Mouse (Mus musculus): ENCODE measurements around the gene Vps13d. TPM values are rescaled to one million over a fixed set of nuclear protein-coding genes. Genes with fewer than 3 reads are reported as not detected.

The Vps13d gene
- total RNA-seq, 4 experiments from 2014 or later: 76.7 to 88.3 (median 79.4) TPM

DNA sequence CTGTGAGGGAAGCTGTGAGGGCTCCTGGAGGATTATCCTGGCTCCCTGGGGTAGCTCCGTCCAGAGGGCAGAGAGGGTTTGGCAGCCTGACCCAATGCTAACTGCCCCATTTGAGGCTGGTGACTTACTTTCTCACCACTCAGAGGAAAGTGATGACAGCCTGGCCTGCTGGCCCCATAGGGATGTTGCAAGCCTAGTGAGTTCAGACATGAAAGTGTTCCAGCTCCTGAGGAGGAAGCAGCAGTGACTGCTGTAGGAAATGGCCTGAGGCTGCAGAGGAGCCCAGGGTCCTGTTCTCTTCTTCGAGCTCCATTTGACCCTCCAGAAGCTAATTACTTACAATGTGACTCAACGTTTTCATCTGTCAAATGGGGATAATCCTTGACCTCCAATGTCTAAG is 157.8 kb downstream of the Vps13d start:
- no peak for DNase-seq (ENCODE audit: low spot score)

DNA sequence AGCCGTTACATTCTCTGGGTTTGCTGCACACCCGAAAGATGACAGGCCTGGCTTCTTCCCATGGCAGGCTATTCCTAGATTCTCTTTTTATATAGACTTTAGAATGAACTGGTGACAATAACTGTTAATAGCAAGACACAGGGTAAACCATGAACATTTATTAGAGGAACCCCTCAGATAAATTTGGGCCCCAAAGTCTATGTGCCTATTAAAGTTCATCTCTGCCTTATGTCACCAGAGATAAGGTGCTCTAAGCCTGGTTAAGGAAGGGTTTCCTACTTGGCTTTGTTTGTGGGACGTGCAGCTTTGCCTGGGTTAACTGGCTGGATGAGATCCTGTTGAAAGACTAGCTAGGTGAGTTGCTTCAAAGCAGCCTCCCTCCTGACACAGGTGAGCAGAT is 159.4 kb downstream of the Vps13d start:
- DNase-seq (ENCODE audit: low spot score): no peak

DNA sequence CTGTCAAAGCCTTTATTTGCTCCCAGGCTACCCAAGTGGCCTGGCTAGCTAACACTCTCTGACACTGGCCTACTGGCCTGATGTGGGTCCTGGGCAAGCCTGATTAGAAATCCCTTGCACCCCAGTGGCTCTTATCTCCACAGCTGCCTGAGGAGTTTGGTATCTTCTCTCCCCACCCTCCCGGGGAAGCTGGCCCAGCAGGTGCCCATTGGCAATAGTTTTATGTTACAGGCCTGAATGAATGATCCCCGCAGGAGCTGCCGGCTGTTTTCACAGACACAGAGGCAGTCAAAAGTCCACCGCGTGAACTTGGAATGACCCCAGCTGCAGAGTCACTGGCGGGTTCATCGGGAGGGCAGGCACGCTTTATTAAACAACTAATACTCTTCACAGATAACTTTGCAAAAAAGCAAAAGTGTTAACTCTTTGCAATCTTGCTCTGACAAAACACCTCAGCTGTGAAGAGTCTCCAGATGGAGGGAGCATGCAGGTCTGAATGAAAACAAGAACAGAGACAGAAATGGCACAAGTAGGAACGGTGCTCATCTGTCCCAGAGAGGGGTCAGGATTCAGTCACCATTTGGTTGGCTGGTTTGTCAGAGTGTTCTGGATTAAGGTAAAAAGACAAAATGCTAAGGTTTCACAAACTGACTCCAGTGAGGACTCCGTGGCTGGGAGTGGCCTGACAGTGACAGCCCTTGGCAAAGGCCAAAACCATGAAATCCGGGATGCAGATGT is 160.1 kb downstream of the Vps13d start:
- no peak for DNase-seq (ENCODE audit: low spot score)

DNA sequence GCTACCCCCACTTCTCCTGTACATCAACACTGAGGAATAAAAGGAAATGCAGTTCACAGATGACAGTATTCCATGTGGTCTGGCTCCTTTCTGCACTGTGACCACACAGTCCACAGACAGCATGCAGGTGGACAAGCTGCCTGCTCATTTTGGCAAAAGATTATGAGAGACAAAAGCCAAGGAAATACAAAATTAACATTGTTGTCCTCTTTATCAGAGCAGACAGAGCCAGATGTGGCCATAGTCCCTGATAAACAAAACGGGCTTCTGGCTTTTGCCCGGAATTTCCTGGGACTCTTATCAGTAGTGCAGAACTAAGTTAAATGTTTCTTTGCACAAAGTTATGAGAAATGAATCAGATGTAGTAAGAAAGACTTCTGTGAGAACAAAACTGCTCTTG is 161.4 kb downstream of the Vps13d start:
- DNase-seq (ENCODE audit: low spot score): no peak

DNA sequence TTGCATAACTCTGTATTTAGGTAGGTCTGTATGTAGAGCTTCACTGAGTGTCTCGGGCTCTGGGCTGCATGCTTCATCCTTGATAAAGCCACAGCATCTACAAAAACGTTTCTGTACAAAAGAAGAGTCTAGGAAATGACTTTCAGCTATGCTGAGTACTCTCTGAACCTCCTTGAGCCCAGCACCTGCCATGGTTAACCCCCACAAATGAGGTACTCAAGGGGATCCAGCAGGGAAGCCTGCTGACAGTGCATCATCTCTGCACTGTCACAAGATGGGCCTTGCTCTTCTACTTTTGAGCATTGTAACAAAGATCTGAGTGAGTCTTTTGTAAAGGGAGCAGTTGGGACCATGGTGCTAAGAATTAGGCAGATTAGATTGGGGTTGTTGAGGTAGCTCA is 162.2 kb downstream of the Vps13d start:
- DNase-seq (ENCODE audit: low spot score): no peak

DNA sequence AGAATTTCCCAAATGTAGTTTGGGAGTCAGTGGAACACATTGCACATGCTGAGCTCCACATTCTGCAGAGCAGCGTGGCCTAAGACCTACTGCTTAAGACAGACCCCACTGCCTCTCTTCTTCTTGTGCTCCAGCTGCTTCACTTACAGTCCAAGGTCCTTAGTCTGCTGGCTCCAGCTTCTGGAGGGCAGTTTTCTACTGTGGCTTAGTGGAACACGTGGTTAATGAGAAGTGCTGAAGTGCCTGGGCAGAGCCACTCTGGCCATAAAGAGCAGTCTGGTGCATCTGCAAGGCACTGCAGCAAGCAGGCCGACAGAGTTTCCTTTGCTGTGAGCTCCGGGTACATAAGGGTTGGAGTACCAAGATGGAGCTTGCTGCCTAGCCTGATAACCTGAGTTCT is 163.3 kb downstream of the Vps13d start:
- no peak for DNase-seq (ENCODE audit: low spot score)

DNA sequence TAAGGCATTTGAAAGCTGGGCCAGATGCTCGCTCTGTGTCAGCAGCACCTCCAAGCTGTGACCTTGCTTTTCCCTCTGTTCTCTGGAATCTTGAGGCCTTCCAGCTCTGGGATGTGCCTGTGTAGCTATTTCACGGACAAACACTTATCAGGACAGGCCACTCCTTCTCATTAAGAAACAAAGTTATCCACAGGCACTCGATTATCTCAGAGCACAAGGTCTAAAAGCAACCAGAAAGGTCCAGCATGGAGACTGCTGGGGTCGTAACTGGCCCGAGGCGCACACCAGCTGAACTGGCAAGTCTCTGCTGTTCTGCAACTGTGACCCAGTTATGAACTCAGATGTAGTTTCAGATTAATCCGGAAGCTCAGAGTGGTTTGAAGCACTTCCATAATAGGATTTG is 168.4 kb downstream of the Vps13d start:
- no peak for DNase-seq (ENCODE audit: low spot score)

DNA sequence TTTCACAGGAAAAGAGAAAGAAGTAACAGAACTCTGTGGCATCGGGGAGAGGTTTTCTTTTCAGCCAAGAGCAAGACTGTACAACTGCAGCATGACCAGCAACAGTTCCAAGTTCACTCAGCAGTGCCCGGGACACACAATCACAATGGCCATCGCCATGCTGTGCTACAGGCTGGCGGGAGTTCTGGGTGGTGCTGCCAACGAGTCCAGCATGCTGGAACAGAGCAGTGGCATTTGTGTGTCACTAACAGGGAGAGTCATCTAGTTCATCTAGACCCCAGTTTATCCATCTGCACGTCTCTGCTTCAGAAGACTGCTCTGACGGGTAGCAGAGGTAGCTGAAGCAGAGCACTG is 169.4 kb downstream of the Vps13d start:
- DNase-seq (ENCODE audit: low spot score): no peak

DNA sequence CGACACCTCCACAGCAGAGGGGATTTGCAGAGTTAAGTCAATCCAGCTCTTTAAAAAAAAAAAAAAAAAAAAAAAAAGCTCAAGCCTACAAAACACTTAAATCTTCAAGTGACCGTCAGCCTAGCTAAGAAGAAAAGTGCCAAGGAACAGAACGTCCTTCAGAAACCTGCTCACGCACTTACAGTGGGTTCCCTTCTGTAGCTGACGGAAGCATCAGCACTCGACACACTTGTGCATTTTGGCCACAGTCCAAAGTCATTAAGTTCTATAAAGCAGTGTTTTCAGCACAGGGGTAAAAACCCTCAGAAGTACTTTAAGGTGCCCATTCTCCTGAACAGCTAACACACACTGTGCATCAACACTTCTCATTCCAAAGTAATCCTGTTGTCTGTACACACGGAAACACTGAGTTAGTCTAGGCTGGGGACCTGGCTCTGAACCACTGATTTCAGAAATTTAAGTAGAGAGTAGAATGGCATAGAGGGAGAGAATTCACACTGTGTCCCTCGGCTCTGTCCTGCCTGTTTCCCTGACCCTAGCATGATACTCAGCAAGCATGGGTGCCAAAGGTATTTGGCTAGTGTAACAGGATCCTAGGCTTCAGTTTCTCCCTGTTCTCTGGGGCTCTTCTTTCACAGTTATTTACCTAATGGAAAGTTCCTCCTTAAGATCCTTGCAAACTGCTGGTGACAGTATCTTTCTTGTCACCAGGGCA is 170.0 kb downstream of the Vps13d start:
- no peak for DNase-seq (ENCODE audit: low spot score)

DNA sequence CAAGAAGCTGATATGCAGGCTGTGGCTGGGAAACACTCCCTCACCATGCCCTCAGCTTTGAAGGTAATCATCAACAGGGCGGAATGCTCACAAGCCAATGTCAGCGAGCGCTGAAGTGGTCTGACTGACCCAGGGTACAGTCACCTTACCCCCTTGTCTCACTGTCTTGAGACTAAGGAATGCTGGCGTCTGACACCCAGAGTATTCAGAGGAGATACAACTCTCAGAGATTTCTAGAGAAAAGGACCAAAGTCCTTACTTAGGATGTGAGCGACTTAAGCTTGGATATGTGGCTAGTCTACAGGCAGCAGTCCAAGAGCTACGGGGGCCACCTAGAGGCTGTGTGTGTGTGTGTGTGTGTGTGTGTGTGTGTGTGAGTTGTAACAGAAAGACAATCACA is 170.9 kb downstream of the Vps13d start:
- DNase-seq (ENCODE audit: low spot score): no peak

DNA sequence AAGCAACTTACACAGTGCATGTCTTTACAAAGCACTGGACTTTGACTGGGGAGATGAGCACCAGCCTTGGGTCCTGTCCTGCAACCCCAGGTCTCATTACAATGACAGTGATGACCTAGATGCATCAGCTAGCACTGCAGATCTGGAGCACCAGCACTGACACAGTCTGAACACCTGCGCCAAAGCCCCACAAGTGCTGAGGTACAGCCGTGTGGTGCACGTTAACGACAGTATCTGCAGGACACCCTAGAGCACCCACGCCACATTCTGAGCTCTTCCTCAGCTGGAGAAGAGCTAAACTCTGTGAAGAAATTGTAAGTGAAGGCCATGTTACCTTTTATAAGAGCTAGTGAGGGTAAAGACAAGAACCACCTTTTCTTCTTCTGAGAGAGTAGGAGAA is 172.0 kb downstream of the Vps13d start:
- DNase-seq (ENCODE audit: low spot score): no peak

DNA sequence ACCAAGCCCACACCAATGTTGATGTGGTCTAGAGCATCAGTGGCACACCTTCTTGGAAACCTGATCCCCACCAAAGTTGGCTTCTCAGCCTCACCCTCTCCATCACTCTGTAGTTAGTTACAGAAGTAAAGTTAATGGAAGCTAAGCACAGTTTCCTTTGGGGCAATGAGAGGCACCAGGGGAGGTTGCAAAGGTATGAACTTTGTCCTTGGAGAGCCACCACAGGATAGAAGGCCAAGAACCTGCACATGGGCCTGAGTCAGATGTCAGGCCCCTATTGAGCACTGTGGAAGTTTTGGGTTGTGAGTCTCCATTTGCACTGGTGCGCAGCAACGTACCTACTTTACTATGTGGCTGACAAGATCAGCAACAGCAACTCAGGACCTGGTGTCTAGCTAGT is 172.6 kb downstream of the Vps13d start:
- DNase-seq (ENCODE audit: low spot score): no peak

DNA sequence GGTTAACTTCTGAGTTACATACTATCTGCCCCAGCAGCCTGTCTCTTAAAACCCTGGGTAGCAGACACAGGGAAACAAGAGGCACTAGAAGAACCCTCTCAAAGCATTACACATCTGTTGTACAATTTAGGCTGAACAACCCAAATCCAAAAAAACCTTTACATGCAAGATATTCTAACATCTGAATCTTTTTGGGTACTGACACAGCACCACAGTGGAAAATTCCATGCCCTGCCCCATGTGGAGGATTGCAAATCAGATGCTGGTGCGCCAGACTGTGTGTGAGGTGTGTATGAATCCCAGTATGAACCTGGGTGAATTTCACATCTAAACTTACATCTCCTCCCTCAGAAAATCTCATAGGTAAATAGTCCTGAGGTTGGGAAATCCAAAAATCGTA is 174.4 kb downstream of the Vps13d start:
- DNase-seq (ENCODE audit: low spot score): no peak

DNA sequence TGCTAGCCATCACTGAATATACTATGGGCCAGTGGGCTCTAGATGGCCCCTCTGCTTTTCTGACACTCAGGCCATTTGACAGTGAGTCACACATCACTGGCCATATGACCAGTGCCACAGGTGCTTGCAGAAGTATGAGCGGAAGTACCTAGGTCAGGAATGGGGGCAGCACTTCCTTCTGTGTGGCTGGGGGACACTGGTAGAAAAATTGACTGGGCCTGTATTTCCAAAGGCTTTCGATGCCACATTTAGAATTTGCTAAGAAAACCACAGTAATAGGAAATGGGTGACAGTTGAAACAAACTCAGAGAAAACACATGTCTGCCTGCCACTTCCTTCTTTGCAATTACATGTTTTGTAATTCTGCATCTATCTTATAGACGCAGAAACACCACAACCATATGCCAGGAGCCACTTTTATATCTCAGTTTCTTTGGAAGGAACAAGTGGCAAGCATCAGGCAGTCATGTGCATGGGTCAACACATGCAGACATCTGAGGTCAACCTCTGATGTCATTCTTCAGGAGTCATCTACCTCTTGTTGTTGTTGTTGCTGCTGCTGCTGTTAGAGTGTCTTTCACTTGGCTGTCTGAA is 175.6 kb downstream of the Vps13d start:
- no peak for DNase-seq (ENCODE audit: low spot score)

DNA sequence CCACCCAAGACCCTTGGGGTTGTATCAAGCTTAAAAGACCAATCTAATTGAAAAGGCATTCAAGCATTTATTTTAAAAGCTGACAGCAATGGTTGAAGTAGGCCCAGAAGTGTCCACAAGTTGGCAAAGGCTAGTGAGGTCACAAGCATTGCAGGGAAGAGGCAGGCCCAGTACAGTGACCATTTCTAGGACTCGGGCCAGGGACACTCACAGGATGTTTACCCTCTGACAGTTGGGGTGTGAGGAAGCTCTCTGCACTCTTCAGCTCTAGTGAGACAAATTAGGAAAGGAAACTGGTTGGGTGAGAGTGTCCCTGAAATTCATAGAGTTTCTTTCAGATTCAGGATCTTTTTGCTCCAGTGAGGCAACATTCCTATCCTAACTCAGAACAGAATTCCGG is 177.1 kb downstream of the Vps13d start:
- peak; percentile 90 for DNase-seq (ENCODE audit: low spot score)

DNA sequence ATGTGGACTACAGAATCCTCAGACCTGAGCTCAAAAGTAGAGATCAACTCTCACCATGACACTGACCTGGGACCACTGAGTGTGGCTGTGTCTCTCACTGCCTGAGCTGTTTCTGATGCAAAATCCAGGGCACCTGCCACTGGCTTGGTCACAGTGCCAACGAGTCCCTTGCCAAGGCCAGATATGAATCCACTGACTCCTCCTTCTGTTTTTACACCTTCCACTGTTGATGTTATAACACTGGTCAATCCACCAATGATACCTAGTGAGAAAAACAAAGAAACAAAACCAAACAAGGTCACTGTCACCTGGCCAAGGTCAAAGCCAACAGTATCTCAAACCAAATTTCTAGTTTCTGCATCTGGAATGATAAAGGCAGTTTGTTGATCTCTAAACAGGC is 178.1 kb downstream of the Vps13d start:
- no peak for DNase-seq (ENCODE audit: low spot score)

DNA sequence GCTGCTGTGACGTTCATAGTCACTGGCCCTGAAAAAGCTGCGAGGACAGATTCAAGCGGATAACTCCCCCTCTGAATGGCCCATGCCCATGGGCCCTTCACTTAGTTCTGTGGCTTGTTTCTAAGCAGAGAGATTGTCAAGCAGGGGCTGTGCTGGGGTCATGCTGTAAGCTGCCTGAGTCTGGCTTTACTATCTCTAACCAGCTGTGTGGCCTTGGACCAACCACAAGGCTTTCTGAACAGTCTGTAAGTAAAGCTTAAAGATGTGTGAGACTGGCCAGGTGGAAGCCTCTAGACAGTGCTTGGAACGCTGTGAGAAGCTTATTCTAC is 180.2 kb downstream of the Vps13d start:
- no peak for DNase-seq (ENCODE audit: low spot score)

DNA sequence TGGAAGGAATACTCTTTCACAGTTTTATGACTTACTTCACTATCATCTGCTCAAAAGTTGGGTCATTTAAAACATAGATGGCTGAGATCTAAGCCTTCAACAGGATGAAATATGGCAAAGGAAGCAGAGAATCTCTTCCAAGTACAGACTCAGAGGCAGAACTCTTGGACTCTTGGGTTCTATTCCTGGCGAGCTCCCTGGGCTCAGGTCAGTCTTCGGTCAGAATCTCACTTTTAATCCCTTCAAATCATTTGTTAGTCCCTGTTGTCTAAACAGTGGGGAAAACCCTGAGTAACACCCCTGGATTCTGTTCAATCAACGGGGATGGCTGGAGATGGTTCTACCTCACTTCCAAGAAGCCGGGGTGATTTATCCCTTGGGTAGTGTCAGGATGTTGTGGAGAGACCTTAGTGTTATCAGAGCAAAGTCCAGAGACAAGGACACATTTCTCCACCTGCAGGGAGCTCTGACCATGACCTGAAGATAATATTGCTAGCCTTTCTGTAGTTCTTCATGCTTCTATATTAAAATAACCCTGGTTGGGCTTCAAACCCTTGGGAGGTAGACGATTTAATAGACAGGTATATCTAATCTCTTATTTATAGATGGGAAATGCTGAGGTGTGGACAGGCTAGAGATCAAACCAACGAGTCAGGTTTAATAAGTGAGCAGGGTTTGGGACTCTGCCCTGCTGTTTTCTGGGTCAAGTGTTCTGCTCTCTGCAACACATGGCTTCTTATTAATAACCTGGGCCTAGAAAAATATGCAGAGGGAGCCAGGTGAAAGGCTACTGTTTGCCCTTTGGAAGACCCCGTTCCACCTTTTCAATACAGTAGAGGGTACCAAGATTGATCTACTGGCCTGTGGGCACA is 180.8 kb downstream of the Vps13d start:
- no peak for DNase-seq (ENCODE audit: low spot score)

DNA sequence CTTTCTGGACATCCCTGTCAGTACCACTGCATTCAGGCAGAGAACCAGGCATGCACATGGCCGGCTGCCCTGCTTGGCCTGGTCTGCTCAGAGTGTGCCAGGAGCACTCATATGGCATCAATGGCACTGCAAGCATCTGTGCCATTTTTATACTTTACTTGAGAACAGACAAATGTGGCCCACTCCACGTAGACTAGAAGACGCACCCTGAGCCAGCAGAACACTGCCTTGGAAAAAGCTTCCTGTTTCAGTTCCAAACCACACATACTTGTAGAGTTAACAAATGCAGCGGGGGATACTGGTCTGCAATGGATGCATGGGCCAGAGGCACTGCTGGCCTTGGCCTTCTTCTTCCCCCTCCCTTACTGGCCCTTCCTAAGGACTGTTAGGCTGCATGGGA is 181.6 kb downstream of the Vps13d start:
- DNase-seq (ENCODE audit: low spot score): no peak

DNA sequence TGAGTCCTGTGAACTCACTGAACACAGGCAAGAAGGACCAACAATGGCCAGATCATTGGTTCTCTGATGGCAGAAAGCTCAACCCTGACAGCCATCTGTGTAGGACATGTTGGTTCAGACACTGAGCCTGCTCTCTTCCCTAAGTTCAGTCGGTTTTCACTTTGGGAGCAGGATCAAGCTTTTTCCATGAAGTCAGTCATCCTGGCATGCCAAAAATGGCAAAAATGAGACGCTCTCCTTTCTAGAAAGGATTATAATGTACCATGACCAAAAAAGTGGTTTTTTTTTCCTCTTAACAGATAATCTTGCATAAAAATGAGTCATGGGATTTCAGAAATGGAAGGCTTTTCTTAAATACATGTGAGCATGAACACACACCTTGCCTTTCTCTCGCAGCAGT is 183.6 kb downstream of the Vps13d start:
- no peak for DNase-seq (ENCODE audit: low spot score)

DNA sequence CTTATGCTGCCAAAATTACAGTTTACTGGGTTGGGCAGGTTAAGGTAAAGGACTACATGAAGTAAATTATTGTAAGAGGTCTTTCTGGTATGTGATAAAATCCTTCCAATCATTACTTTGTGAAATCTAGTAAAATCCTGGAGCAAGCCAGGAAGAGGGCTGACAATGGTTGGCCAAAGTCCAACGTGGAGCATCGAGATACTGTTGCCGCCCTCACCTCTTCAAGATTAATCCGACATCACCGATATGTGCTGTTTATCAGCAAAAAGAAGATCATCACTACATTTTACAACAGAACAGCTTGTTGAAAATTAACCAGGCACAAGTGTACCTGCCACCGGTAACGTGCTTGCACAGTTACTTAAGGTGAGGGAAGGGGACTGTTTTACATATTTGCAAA is 184.9 kb downstream of the Vps13d start:
- DNase-seq (ENCODE audit: low spot score): no peak

DNA sequence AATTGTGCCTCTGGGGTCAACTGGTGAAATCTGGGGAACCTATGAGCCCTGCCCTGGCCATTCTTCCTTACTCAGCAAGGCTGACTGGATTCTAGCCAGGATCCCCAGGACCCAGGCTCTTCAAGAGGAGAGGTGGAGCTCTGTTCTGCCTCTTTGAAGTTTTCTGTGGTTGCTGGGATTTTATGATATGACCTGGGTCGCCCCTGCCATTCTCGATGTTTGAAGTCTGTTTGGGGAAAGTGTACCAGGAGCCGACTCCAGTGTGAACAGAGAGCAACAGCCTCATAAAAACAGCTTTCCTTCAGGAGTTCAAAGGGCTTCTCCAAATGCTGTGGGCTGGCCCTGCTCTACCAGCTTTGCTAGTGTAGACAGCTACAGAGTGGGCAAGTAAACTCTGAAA is 185.4 kb downstream of the Vps13d start:
- no peak for DNase-seq (ENCODE audit: low spot score)
